Mouse (Mus musculus) heart, postnatal 4 days (tissue): ENCODE measurements around the gene Arhgef33. TPM values are rescaled to one million over a fixed set of nuclear protein-coding genes. Genes with fewer than 3 reads are reported as not detected.

Experiments
- DNase-seq: peaks from one replicate; pipeline ENCODE4 v3.0.0; 2021
- total RNA-seq, 2 experiments: library from RNA; stranded (reverse); gene quantifications; 2 replicates each; pipeline ENCODE4 v1.2.3; 2021

Arhgef33 gene
- total RNA-seq, 2 experiments from 2014 or later, result 1.1 to 1.5 TPM

GRCm38 (mm10) chr17:80446470-80446869 is 139.3 kb downstream of the Arhgef33 start:
- no peak for DNase-seq

Other genes with a start within 250 kb of the Arhgef33 start
- gene Hnrnpll, start 245.1 kb upstream of the Arhgef33 start, total RNA-seq, result 10 to 100 TPM; 51.1 to 57.8 TPM
- 1 to 10 TPM; 6.9 to 9.1 TPM for gene Galm, start 179.9 kb upstream of the Arhgef33 start, total RNA-seq
- gene Srsf7, start 100.1 kb upstream of the Arhgef33 start, total RNA-seq, result 100 to 1,000 TPM; 104 to 109 TPM
- not detected for gene Ttc39d, start 99.9 kb upstream of the Arhgef33 start, total RNA-seq
- 1 to 10 TPM; 6.1 to 7.8 TPM for gene Gemin6, start 83.0 kb upstream of the Arhgef33 start, total RNA-seq
- gene Morn2, start 17.2 kb upstream of the Arhgef33 start, total RNA-seq, result 10 to 100 TPM; 13.3 to 15.6 TPM
- gene Dhx57, start 16.9 kb upstream of the Arhgef33 start, total RNA-seq, result 1 to 10 TPM; 9.2 to 9.3 TPM
- 1 to 10 TPM; 1.4 to 1.8 TPM for gene Gm10190, start 66.1 kb downstream of the Arhgef33 start, total RNA-seq
- gene Sos1, start 173.0 kb downstream of the Arhgef33 start, total RNA-seq, result 10 to 100 TPM; 17.7 to 18.0 TPM